Mouse (Mus musculus) ovary, adult 18-20 months (tissue): ENCODE measurements at regions not wholly inside any gene's neighbourhood (a gene's known extent, or its start where the extent isn't known, plus 50 kb on each side); places are given as distances from the start of the nearest gene placed in this dataset.

Source experiments
- DNase-seq: peaks from one replicate; pipeline ENCODE4 v3.0.0; 2022; ENCODE audit warnings: low spot score, mixed read lengths

GRCm38 (mm10) chr7:48277366-48277765 is 78.3 kb upstream of the Mrgprb4 start:
- DNase-seq: peak; percentile 5

GRCm38 (mm10) chr7:48261511-48261910 is 62.4 kb upstream of the Mrgprb4 start:
- no peak for DNase-seq
